Mouse (Mus musculus) CH12.LX (cell line): Measurements from ENCODE around the gene Cyp2w1. TPM values are rescaled to one million over a fixed set of nuclear protein-coding genes. Genes with fewer than 3 reads are reported as not detected.

ENCODE experiments used
- DNase-seq: peaks from one replicate; pipeline ENCODE4 v3.0.0-alpha.2; 2013; ENCODE audit errors: extremely low read depth
- H3K27ac ChIP-seq: 2 replicates; pipeline ENCODE4 v1.5.1; 2012; ENCODE audit warnings: low read depth, mild to moderate bottlenecking, control low read depth, moderate library complexity; ENCODE audit not compliant: insufficient read depth
- H3K27me3 ChIP-seq: replicated peaks from 2 replicates; pipeline ENCODE3; 2012; ENCODE audit warnings: inconsistent platforms
- H3K36me3 ChIP-seq, 2 experiments: replicated peaks in 1 of 2; 2 replicates each; pipeline versions ENCODE3 to v1.6.1; 2012; ENCODE audit warnings: inconsistent platforms in 1 of 2, low read length in 1 of 2, mild to moderate bottlenecking in 1 of 2, mixed read lengths in 1 of 2, moderate library complexity in 1 of 2; ENCODE audit not compliant: control insufficient read depth in 1 of 2, insufficient read depth in 1 of 2
- H3K4me1 ChIP-seq, 2 experiments: 2 replicates each; pipeline ENCODE4 v1.6.1; 2012; ENCODE audit warnings: inconsistent platforms in 1 of 2, moderate library complexity in 1 of 2; ENCODE audit not compliant: insufficient read depth in 2 of 2, control insufficient read depth in 1 of 2
- H3K4me2 ChIP-seq: 2 replicates; pipeline ENCODE4 v1.6.1; 2012; ENCODE audit warnings: low read depth, mild to moderate bottlenecking, control low read depth; ENCODE audit not compliant: poor library complexity, insufficient read depth, severe bottlenecking
- H3K4me3 ChIP-seq, 3 experiments: fragments of 150-350 bp in 1 of 3; sonication (generic) in 1 of 3; replicated peaks in 1 of 3; 2 replicates each; pipeline versions ENCODE3 to v1.5.1; 2011 to 2012; ENCODE audit warnings: low read depth in 2 of 3, low read length in 2 of 3, mild to moderate bottlenecking in 2 of 3, moderate library complexity in 2 of 3, control low read depth in 1 of 3, improper control_type of control experiment in 1 of 3, inconsistent platforms in 1 of 3, mixed read lengths in 1 of 3; ENCODE audit not compliant: poor library complexity in 1 of 3
- H3K79me2 ChIP-seq: replicated peaks from 2 replicates; pipeline ENCODE4 v1.6.1; 2012; ENCODE audit warnings: mild to moderate bottlenecking, moderate library complexity; ENCODE audit not compliant: control insufficient read depth, poor library complexity, insufficient read depth, severe bottlenecking; ENCODE audit errors: extremely low read depth
- H3K9ac ChIP-seq: 2 replicates; pipeline ENCODE4 v1.6.1; 2012; ENCODE audit warnings: low read depth, mild to moderate bottlenecking, control low read depth, moderate library complexity; ENCODE audit not compliant: insufficient read depth
- H3K9me3 ChIP-seq: replicated peaks from 2 replicates; pipeline ENCODE3; 2012; ENCODE audit warnings: low read length, inconsistent platforms, mixed read lengths
- BHLHE40 ChIP-seq: IDR thresholded peaks from 2 replicates; pipeline ENCODE4 v1.6.1; 2011; ENCODE audit warnings: mild to moderate bottlenecking, low read depth, low read length, improper control_type of control experiment
- CHD1 ChIP-seq: IDR thresholded peaks from 2 replicates; pipeline ENCODE4 v1.6.1; 2012; ENCODE audit warnings: low read depth, low read length, improper control_type of control experiment, inconsistent platforms
- CTCF ChIP-seq, 2 experiments: IDR thresholded peaks in 1 of 2; conservative IDR thresholded peaks in 1 of 2; 2 replicates each; pipeline ENCODE4 v1.5.1; 2011 to 2012; ENCODE audit warnings: low read depth in 2 of 2, low read length in 2 of 2, improper control_type of control experiment in 1 of 2, inconsistent platforms in 1 of 2, mild to moderate bottlenecking in 1 of 2, moderate library complexity in 1 of 2
- E2F4 ChIP-seq: IDR thresholded peaks from 2 replicates; pipeline ENCODE4 v1.6.1; 2011; ENCODE audit warnings: low read depth, low read length, improper control_type of control experiment; ENCODE audit not compliant: insufficient replicate concordance
- ELF1 ChIP-seq: IDR thresholded peaks from 2 replicates; pipeline ENCODE4 v1.6.1; 2014; ENCODE audit warnings: low read depth, mild to moderate bottlenecking, inconsistent platforms, low read length, improper control_type of control experiment
- EP300 ChIP-seq: IDR thresholded peaks from 2 replicates; pipeline ENCODE4 v1.6.1; 2011; ENCODE audit warnings: low read length, improper control_type of control experiment
- GABPA ChIP-seq: IDR thresholded peaks from 2 replicates; pipeline ENCODE4 v1.6.1; 2012; ENCODE audit warnings: low read depth, low read length, improper control_type of control experiment, inconsistent platforms; ENCODE audit not compliant: insufficient replicate concordance
- JUND ChIP-seq: conservative IDR thresholded peaks from 2 replicates; pipeline ENCODE4 v1.6.1; 2011; ENCODE audit warnings: low read depth, low read length, improper control_type of control experiment
- MAFK ChIP-seq: IDR thresholded peaks from 2 replicates; pipeline ENCODE4 v1.6.1; 2011; ENCODE audit warnings: low read length, improper control_type of control experiment; ENCODE audit not compliant: insufficient replicate concordance
- MAX ChIP-seq: IDR thresholded peaks from 2 replicates; pipeline ENCODE4 v1.6.1; 2011; ENCODE audit warnings: low read length, improper control_type of control experiment
- MAZ ChIP-seq: IDR thresholded peaks from 2 replicates; pipeline ENCODE4 v1.6.1; 2012; ENCODE audit warnings: low read depth, mild to moderate bottlenecking, inconsistent platforms, low read length, improper control_type of control experiment, moderate library complexity
- MXI1 ChIP-seq: IDR thresholded peaks from 2 replicates; pipeline ENCODE4 v1.6.1; 2011; ENCODE audit warnings: mild to moderate bottlenecking, low read depth, low read length, improper control_type of control experiment
- MYC ChIP-seq: IDR thresholded peaks from 2 replicates; pipeline ENCODE4 v1.6.1; 2011; ENCODE audit warnings: low read depth, mild to moderate bottlenecking, improper control_type of control experiment, low read length
- NRF1 ChIP-seq: IDR thresholded peaks from 2 replicates; pipeline ENCODE4 v1.6.1; 2014; ENCODE audit warnings: low read depth, mild to moderate bottlenecking, inconsistent platforms, low read length, improper control_type of control experiment, moderate library complexity
- RAD21 ChIP-seq: IDR thresholded peaks from 2 replicates; pipeline ENCODE4 v1.6.1; 2011; ENCODE audit warnings: low read depth, mild to moderate bottlenecking, low read length, improper control_type of control experiment, moderate library complexity
- RCOR1 ChIP-seq: conservative IDR thresholded peaks from 2 replicates; pipeline ENCODE4 v1.6.1; 2012; ENCODE audit warnings: low read depth, mild to moderate bottlenecking, inconsistent platforms, low read length, improper control_type of control experiment
- SIN3A ChIP-seq: IDR thresholded peaks from 2 replicates; pipeline ENCODE4 v1.6.1; 2012; ENCODE audit warnings: low read length, improper control_type of control experiment, inconsistent platforms
- SMC3 ChIP-seq: IDR thresholded peaks from 2 replicates; pipeline ENCODE4 v1.6.1; 2011; ENCODE audit warnings: low read depth, low read length, improper control_type of control experiment
- UBTF ChIP-seq: IDR thresholded peaks from 2 replicates; pipeline ENCODE4 v1.6.1; 2012; ENCODE audit warnings: low read depth, mild to moderate bottlenecking, inconsistent platforms, low read length, improper control_type of control experiment, moderate library complexity
- USF1 ChIP-seq: IDR thresholded peaks from 2 replicates; pipeline ENCODE4 v1.6.1; 2014; ENCODE audit warnings: low read depth, mild to moderate bottlenecking, inconsistent platforms, low read length, improper control_type of control experiment
- ZC3H11A ChIP-seq: IDR thresholded peaks from 2 replicates; pipeline ENCODE4 v1.6.1; 2012; ENCODE audit warnings: low read depth, mild to moderate bottlenecking, inconsistent platforms, low read length, improper control_type of control experiment
- ZMIZ1 ChIP-seq: IDR thresholded peaks from 2 replicates; pipeline ENCODE4 v1.6.1; 2012; ENCODE audit warnings: low read depth, mild to moderate bottlenecking, inconsistent platforms, low read length, improper control_type of control experiment
- ZNF384 ChIP-seq: IDR thresholded peaks from 2 replicates; pipeline ENCODE4 v1.6.1; 2012; ENCODE audit warnings: low read depth, low read length, improper control_type of control experiment, inconsistent platforms
- dilution Hi-C: fragments of 300-500 bp; cut with MboI; formaldehyde crosslinking; loops from 2 replicates; pipeline ENCODE4 v1.14.3; 2020; ENCODE audit warnings: low sequenced_read_pairs; ENCODE audit not compliant: extremely low pct_unique_long_range_greater_than_20kb, extremely low pct_ligation_motif_present
- in situ Hi-C: fragments of 300-500 bp; cut with MboI; formaldehyde crosslinking; loops from 3 replicates; pipeline ENCODE4 v1.14.3; 2019; ENCODE audit warnings: low sequenced_read_pairs, low pct_ligation_motif_present, low pct_unique_long_range_greater_than_20kb, mixed read lengths
- polyA plus RNA-seq: library from polyadenylated mRNA; unstranded; fragments of >175 nt; gene quantifications from 2 replicates; pipeline ENCODE4 v1.2.1, GENCODE M21; 2012; ENCODE audit warnings: low read depth; ENCODE audit not compliant: insufficient read length
- total RNA-seq, 2 experiments: library from RNA; depleted of rRNA; stranded (reverse); fragments of 300-350 nt in 1 of 2; fragments of >200 nt in 1 of 2; gene quantifications; 2 replicates each; pipeline ENCODE4 v1.2.3; 2012 to 2014

Cyp2w1 gene
- total and polyA plus RNA-seq, 3 experiments = not detected

- H3K27me3 ChIP-seq = no peaks in the 10 kb centered on the region
- peak overlapping the region; percentile 74; the same call in 1 of the 2 replicates for H3K27ac ChIP-seq
- no peak overlapping the region for H3K9ac ChIP-seq
- 0 out of 2 replicates have a peak overlapping the region, but pooled peaks have one; percentile 9 for H3K4me2 ChIP-seq
- dilution Hi-C loops = no loop called here
- TF ChIP-seq NRF1 (no peak), USF1 (no peak), ELF1 (no peak), RAD21 (no peak), SMC3 (no peak), MAZ (no peak), ZNF384 (no peak), RCOR1 (no peak), JUND (no peak), ZC3H11A (no peak), BHLHE40 (peak; percentile 64; the same call in 1 of the 2 replicates), EP300 (no peak), MAFK (no peak), MYC (peak; percentile 46; the same call in 1 of the 2 replicates), UBTF (no peak), MXI1 (peak; percentile 58), ZMIZ1 (no peak), CTCF (conservative IDR thresholded peaks at IDR 0.05 in 1 of 2, IDR thresholded peaks at IDR 0.05 in 1 of 2; ENCODE audit: low read depth in 2 of 2, low read length in 2 of 2) (no peak), GABPA (no peak), SIN3A (peak; percentile 29; the same call in 1 of the 2 replicates), MAX (peak; percentile 78)
- TF ChIP-seq, all 38 proteins: peak for 5
- Histone ChIP-seq H3K9me3 (peaks cover 6% of the 10 kb centered on the region), H3K4me1 (peaks cover 36 to 69% of the 10 kb centered on the region in 2 experiments), H3K79me2 (peaks cover 81% of the 10 kb centered on the region), H3K4me3 (peak overlapping the region in 1 of 3 experiments; percentile 15), H3K36me3 (peaks cover 11 to 38% of the 10 kb centered on the region in 2 experiments)
- in situ Hi-C loops = no loop called here
- peak; percentile 66 for DNase-seq
Measured at GRCm38 (mm10) chr5:139320424-139320823, 32.0 kb upstream of the Cyp2w1 start.

GRCm38 (mm10) chr5:139321331-139321730 is 31.1 kb upstream of the Cyp2w1 start:
- Histone ChIP-seq H3K27me3 (no peaks in the 10 kb centered on the region), H3K4me3 (no peak overlapping the region), H3K79me2 (peaks cover 72% of the 10 kb centered on the region), H3K27ac (peak overlapping the region; percentile 63; the same call in 1 of the 2 replicates), H3K36me3 (peaks cover 7 to 30% of the 10 kb centered on the region in 2 experiments), H3K4me2 (no peak overlapping the region), H3K4me1 (peaks cover 34 to 73% of the 10 kb centered on the region in 2 experiments), H3K9ac (no peak overlapping the region), H3K9me3 (peaks cover 3% of the 10 kb centered on the region)
- TF ChIP-seq EP300 = no peak
- TF ChIP-seq ZC3H11A = no peak
- no peak for TF ChIP-seq RCOR1
- TF ChIP-seq E2F4 = no peak
- TF ChIP-seq GABPA = no peak
- no peak for TF ChIP-seq CHD1
- no peak for TF ChIP-seq ZMIZ1
- DNase-seq = no peak
- in situ Hi-C loops (no loop called here), dilution Hi-C loops (no loop called here)
